Mouse (Mus musculus) cerebellum, adult 9-10 months (tissue): ENCODE measurements around the gene Vav3.

ENCODE experiments used
- DNase-seq: peaks from one replicate; pipeline ENCODE4 v3.0.0; 2022

Vav3 gene

GRCm38 (mm10) chr3:109600699-109601451, 260.4 kb downstream of the Vav3 start:
- no peak for DNase-seq

- no peak for DNase-seq
Observed at GRCm38 (mm10) chr3:109602753-109603152, 262.3 kb downstream of the Vav3 start.

- DNase-seq: no peak
Observed at GRCm38 (mm10) chr3:109606121-109606520, 265.7 kb downstream of the Vav3 start.

DNA sequence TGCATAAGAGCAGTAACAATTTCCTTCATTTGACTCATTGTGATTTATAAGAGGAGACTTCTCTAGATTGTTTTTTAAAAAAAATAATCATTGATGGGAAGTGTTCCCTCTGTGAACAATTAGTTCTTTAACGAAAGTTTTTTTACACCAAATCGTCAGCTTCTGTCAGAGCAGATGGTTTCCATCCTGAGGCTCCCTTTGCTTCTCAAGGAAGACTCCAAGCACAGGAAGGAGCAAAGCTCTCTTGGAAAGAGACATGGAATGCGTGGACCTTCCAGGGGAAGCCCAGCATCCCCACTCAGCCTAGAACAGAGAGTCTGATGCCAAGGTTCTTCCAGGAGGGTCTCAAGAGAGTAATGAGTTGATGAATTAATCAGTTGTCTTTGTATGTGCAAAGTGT, 281.3 kb downstream of the Vav3 start:
- no peak for DNase-seq

GRCm38 (mm10) chr3:109622361-109622760, 281.9 kb downstream of the Vav3 start:
- DNase-seq: no peak

GRCm38 (mm10) chr3:109622816-109623215, 282.4 kb downstream of the Vav3 start:
- no peak for DNase-seq

GRCm38 (mm10) chr3:109623770-109624169, 283.3 kb downstream of the Vav3 start:
- no peak for DNase-seq

- no peak for DNase-seq
Observed at GRCm38 (mm10) chr3:109636045-109636444, 295.6 kb downstream of the Vav3 start.

GRCm38 (mm10) chr3:109639386-109639785, 298.9 kb downstream of the Vav3 start:
- no peak for DNase-seq

GRCm38 (mm10) chr3:109640796-109641195, 300.3 kb downstream of the Vav3 start:
- DNase-seq: no peak

- no peak for DNase-seq
Observed at GRCm38 (mm10) chr3:109648242-109648641, 307.8 kb downstream of the Vav3 start.

- no peak for DNase-seq
Observed at GRCm38 (mm10) chr3:109651479-109651878, 311.0 kb downstream of the Vav3 start.

- no peak for DNase-seq
Observed at GRCm38 (mm10) chr3:109652860-109653631, 312.6 kb downstream of the Vav3 start.

GRCm38 (mm10) chr3:109654386-109654785, 313.9 kb downstream of the Vav3 start:
- DNase-seq: no peak

DNA sequence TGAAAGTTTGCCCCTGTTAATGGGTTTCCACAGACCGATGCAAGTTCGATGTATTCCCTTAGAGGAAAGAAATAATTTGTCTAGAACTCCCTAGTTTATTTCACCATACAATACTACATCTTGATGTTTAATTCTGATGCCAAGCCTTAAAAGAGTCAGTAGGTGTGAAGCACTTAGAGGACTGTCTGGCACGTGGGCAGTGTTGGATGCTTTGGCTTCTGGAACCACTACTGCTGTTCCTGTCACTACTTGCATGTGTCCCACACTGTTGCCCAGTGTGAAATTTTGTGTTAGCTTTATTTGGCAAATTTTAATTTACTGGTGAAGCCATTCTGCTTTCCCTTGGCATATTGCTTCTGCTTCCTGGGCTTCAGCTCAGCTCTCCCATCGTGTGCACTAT, 331.3 kb downstream of the Vav3 start:
- DNase-seq: no peak

DNA sequence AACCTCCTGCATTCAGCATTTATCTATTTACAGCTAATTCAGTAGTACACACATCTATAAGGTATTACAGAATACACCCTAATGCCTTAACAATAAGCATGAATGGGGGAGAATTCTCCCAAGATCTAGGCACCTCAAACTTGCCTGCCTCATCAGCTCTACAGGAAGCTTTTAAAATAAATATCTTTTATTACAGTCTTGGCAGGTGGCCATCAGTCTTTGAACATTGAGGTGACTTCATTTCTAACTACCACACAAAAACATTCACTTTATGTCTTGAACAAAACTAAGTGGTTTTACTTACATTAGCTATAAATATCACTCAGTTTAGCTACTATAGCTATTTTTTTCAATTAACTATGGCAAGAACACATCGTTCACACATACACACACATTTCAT, 332.5 kb downstream of the Vav3 start:
- no peak for DNase-seq

- DNase-seq: no peak
Observed at GRCm38 (mm10) chr3:109680281-109680680, 339.8 kb downstream of the Vav3 start.

GRCm38 (mm10) chr3:109681863-109682262, 341.4 kb downstream of the Vav3 start:
- DNase-seq: no peak

- no peak for DNase-seq
Observed at GRCm38 (mm10) chr3:109683608-109684295, 343.3 kb downstream of the Vav3 start.

DNA sequence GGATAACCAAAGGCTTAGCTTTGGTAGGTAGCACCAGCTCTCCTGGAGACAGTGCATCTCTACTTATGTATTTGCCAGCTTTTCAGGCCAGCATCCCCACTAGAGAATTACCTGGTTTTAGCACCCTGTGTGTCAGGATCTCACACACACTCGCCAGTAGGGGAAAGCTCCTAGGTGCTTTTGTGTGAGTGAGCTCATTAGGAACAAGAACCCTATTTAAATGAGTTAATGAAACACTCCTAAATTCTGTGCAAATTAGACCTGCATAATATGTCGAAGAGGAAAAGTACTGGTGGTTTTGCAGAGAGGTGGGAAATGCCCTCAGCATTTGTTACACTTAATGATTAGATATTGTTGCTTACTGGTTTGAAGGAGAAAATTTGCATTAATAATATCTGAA, 350.1 kb downstream of the Vav3 start:
- no peak for DNase-seq

DNA sequence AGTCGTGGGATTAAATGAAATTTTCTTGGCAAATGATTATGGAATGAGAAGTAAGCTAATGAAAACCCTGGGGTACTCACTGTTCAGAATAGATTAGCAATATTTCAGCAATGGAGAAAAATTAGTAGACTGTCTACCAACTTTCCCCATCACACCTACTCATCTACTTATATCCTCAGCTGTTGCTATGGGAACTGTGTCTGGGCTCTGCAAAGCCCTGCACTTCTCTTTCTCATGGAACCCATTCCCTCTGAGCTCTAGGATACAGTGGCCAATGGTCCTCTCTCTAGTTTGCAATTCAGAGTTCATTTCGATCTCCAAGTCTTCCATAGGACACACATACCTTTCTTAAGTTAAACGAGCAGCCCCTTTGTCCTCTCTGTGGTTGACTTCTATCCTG, 352.2 kb downstream of the Vav3 start:
- DNase-seq: no peak

- DNase-seq: no peak
Observed at GRCm38 (mm10) chr3:109701301-109701700, 360.8 kb downstream of the Vav3 start.

DNA sequence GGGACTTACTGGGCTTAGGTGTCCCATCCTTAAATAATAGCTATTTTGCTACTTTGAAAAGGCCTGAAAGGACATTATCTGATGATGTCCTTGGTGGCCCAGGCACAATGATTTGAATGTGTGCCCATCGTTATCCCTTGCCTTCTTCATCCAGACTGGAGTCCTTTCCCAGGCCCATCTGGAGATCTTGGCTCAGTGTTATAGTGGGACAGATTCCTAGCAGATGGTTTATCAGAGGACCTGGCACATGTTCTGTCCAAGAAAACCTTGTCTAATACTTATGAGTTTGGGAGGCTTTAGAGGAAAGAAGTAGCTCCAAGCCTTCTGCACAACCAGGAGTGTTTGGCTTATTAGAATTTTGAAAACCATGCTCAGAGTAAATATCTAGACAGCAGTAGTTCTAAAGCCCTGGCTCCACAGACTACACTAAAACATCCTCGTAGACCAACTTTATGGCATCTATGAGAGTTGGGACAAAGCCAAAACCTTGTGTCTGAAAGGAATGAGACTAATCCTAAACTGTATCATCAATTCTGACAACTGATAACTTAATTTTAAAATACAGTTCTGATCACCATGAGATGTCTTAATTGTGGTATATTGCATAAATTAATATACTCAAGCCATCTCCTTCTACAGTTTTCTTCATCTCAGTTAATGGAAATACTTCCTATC, 367.5 kb downstream of the Vav3 start:
- peak; percentile 95 for DNase-seq
